Mouse (Mus musculus) adrenal gland, adult 18-20 months (tissue): ENCODE measurements around the gene Slc22a3. TPM values are rescaled to one million over a fixed set of nuclear protein-coding genes. Genes with fewer than 3 reads are reported as not detected.

Experiments
- total RNA-seq, 2 experiments: library from RNA; stranded (reverse); gene quantifications; 1 replicate in 1 of 2; 2 replicates in 1 of 2; pipeline ENCODE4 v1.2.3; 2021

Gene Slc22a3
- total RNA-seq, 2 experiments from 2014 or later = 4.5 to 18.4 TPM

Other genes with a start within 250 kb of the Slc22a3 start
- 10 to 100 TPM; 23.0 to 23.3 TPM for gene Map3k4, start 188.9 kb downstream of the Slc22a3 start, total RNA-seq
- gene Plg, start 129.1 kb downstream of the Slc22a3 start, total RNA-seq = under 1 TPM in 1 of 2 experiments, not detected in 1; 0.36 TPM
- gene Slc22a2, start 76.4 kb upstream of the Slc22a3 start, total RNA-seq = under 1 TPM; 0.43 to 0.61 TPM
- under 1 TPM in 1 of 2 experiments, not detected in 1; 0.43 TPM for gene Slc22a1, start 168.1 kb upstream of the Slc22a3 start, total RNA-seq